Mouse (Mus musculus) megakaryocyte, embryonic 14.5 days (primary cell): ENCODE data around the gene Rufy4.

ENCODE experiments used
- FLI1 ChIP-seq: IDR thresholded peaks from 2 replicates; pipeline ENCODE4 v1.6.1; 2012; ENCODE audit warnings: low read length, inconsistent platforms, mixed read lengths
- GATA1 ChIP-seq: IDR thresholded peaks from 3 replicates; pipeline ENCODE4 v1.6.1; 2012; ENCODE audit warnings: mixed read lengths, low read length, inconsistent platforms, borderline replicate concordance

DNA sequence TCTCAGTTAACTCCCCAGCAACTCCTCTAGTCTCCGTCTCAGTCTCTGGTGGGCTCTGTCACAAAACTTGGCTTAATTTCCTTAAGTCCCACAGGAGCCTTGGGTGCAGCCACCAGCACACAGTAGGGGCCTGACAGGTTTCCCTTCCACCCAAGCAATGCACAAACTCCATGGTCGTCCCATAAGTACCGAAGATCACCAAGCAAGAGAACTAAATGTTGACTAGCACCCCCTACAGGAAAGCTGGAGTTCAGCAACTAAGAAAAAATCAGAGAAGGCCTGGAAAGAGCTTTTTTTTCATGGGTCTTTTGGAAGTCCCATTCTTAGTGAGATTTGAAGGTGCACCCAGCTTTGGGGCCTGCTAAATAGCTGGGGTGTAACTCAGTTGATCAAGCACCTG is 14.1 kb downstream of the Rufy4 start:
- TF ChIP-seq GATA1 (no peak), FLI1 (no peak)
